In genomic region chr3:40540567-40541554, GRCm38 (mm10) we compare ENCODE assay signal across 8 mouse cellular contexts. TPM values are rescaled to one million over a fixed set of nuclear protein-coding genes. Genes with fewer than 3 reads are reported as not detected.
DNase-seq lines count a peak whose midpoint lies in the region; ATAC-seq lines count a peak whose summit lies in the region.

No protein-coding gene starts in this region.

- no peaks in the 10 kb centered on the region for H3K27me3 ChIP-seq in hindbrain, embryonic 15.5 days

- H3K4me3 ChIP-seq in hindbrain, embryonic 15.5 days = peak overlapping the region; percentile 96

- H3K9me3 ChIP-seq in hindbrain, embryonic 15.5 days = no peaks in the 10 kb centered on the region; the same call in 1 of the 2 replicates

- peak overlapping the region; percentile 65 for H3K4me2 ChIP-seq in hindbrain, embryonic 15.5 days

- H3K36me3 ChIP-seq in hindbrain, embryonic 15.5 days = no peaks in the 10 kb centered on the region

- peak overlapping the region; percentile 69 for H3K9ac ChIP-seq in hindbrain, embryonic 15.5 days

- DNase-seq in WW6 (ENCODE audit: low read depth, low spot score) = peak; percentile 38
- DNase-seq in cerebellum, postnatal 36 days = peak; percentile 89 to 90
- peak; percentile 86 to 87 for DNase-seq in frontal cortex, postnatal 36 days (ENCODE audit: low spot score in 2 of 2)
- DNase-seq in left cerebral cortex, adult 11 months (ENCODE audit: low spot score) = peak; percentile 78
- DNase-seq in lung, postnatal 36 days = peak; percentile 94
- DNase-seq in retina, embryonic 14.5 days (ENCODE audit: low spot score) = peak; percentile 94
- peak; percentile 90 to 91 for DNase-seq in thymus, postnatal 36 days

- peak overlapping the region; percentile 79 for H3K27ac ChIP-seq in hindbrain, embryonic 15.5 days (replicated peaks)

- no peaks in the 10 kb centered on the region for H3K4me1 ChIP-seq in hindbrain, embryonic 15.5 days (replicated peaks)

- ATAC-seq in hindbrain, embryonic 15.5 days (ENCODE audit: low FRiP score, low read depth) = peak; percentile 95

- 4% methylated on average over 45 of the region's 45 CpGs for WGBS in hindbrain, embryonic 15.5 days

RNA-seq across cellular contexts. Expression of gene Intu, which starts 9.8 kb away (rescaled TPM):
- polyA plus RNA-seq in hindbrain, embryonic 15.5 days (2015; fragmentation: Nextera tagmentation; extraction: Ambion mirVana) = 3.4 and 3.9 TPM in 2 replicates

Comparison
In these comparisons a context has a peak if more than half of its experiments do, and no peak if none do; other contexts are left out.
1. Peak in every context shown above with its lines: DNase-seq, ATAC-seq, H3K4me3 ChIP-seq and H3K27ac ChIP-seq.
2. DNase-seq: peak in every context shown above with its lines; median percentile 94 in lung, postnatal 36 days; 94 in retina, embryonic 14.5 days; 90 in thymus, postnatal 36 days; 90 in cerebellum, postnatal 36 days; 86 in frontal cortex, postnatal 36 days; 78 in left cerebral cortex, adult 11 months; 38 in WW6.